Mouse (Mus musculus) E14TG2a.4 (cell line): Measurements from ENCODE around the gene Ripk1.

Experiments used
- CTCF ChIP-seq: conservative IDR thresholded peaks from 2 replicates; pipeline ENCODE4 v1.5.1; 2014; ENCODE audit warnings: low read length
- NANOG ChIP-seq: IDR thresholded peaks from 2 replicates; pipeline ENCODE4 v1.6.1; 2014; ENCODE audit warnings: borderline replicate concordance, low read length, mixed read lengths
- POU5F1 ChIP-seq: IDR thresholded peaks from 2 replicates; pipeline ENCODE4 v1.6.1; 2014; ENCODE audit warnings: low read length, borderline replicate concordance

GRCm38 (mm10) chr13:34070296-34070695 lies 68.1 kb downstream of the Ripk1 start:
- TF ChIP-seq CTCF (no peak; the same call in 1 of the 2 replicates), POU5F1 (no peak), NANOG (no peak)
